Mouse (Mus musculus) liver, embryonic 13.5 days (tissue): ENCODE results near the gene Pilrb2. TPM values are rescaled to one million over a fixed set of nuclear protein-coding genes. Genes with fewer than 3 reads are reported as not detected.
"Not testable (repeated sequence)": the region's sequence is repeated elsewhere in the genome, so short reads cannot be mapped to it uniquely, and the experiment has no call there.

Experiments
- ATAC-seq: fragments of 200-750 bp; cut with Nextera tagmentation; 2 replicates; pipeline ENCODE4 v1.8.0; 2017; ENCODE audit warnings: low read depth, mild to moderate bottlenecking, moderate number of reproducible peaks, moderate library complexity
- DNase-seq: peaks from one replicate; pipeline ENCODE4 v3.0.0; 2022
- H3K27ac ChIP-seq: fragments of 300-500 bp; sonication (generic); 2 replicates; pipeline ENCODE4 v1.5.1; 2015; ENCODE audit warnings: moderate library complexity, mild to moderate bottlenecking, inconsistent platforms
- H3K27me3 ChIP-seq: fragments of 300-500 bp; sonication (generic); 2 replicates; pipeline ENCODE4 v1.6.1; 2015; ENCODE audit warnings: mild to moderate bottlenecking, inconsistent platforms
- H3K36me3 ChIP-seq: fragments of 300-500 bp; sonication (generic); 2 replicates; pipeline ENCODE4 v1.6.1; 2015; ENCODE audit warnings: mild to moderate bottlenecking, inconsistent platforms
- H3K4me1 ChIP-seq: fragments of 300-500 bp; sonication (generic); replicated peaks from 2 replicates; pipeline ENCODE4 v1.6.1; 2015; ENCODE audit warnings: inconsistent platforms
- H3K4me2 ChIP-seq: fragments of 300-500 bp; sonication (generic); 2 replicates; pipeline ENCODE4 v1.6.1; 2015; ENCODE audit warnings: inconsistent platforms, mild to moderate bottlenecking, moderate library complexity
- H3K4me3 ChIP-seq: fragments of 300-500 bp; sonication (generic); replicated peaks from 2 replicates; pipeline ENCODE4 v1.5.1; 2015; ENCODE audit warnings: mild to moderate bottlenecking, inconsistent platforms
- H3K9ac ChIP-seq: fragments of 300-500 bp; sonication (generic); 2 replicates; pipeline ENCODE4 v1.6.1; 2015; ENCODE audit warnings: mild to moderate bottlenecking, inconsistent platforms
- H3K9me3 ChIP-seq: fragments of 300-500 bp; sonication (generic); replicated peaks from 2 replicates; pipeline ENCODE4 v1.6.1; 2016; ENCODE audit warnings: inconsistent platforms
- WGBS: fragments of 180-500 bp; shearing (Covaris S2); methylation state at CpG from one replicate; pipeline ENCODE4 v1.1.7; 2015; ENCODE audit not compliant: insufficient replicate concordance; 5-methylcytosine and 5-hydroxymethylcytosine counted together
- polyA plus RNA-seq: library from polyadenylated mRNA; unstranded; fragments of >200 nt; fragmentation: Nextera tagmentation; extraction: Ambion mirVana; gene quantifications from 2 replicates; pipeline ENCODE4 v1.2.1, GENCODE M21; 2015

Gene Pilrb2
- polyA plus RNA-seq, 1 experiment from 2014 or later: 1.6 TPM

DNA sequence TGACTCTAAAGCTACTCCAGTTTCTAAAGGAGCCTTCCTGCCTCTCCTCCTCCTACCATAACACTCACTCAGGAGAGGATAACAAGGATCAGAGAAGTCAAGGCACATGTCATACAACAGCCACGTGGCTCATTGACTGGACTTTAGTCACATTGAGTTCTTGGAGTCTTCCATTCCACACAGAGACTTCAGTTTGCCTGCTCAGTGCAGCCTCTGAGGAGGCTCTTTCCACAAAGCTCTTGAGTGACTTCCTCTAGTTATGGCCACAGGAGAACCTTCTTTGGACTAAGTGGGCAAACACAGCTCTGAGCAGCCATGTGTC, 727 bp upstream of the Pilrb2 start:
- H3K4me2 ChIP-seq, DNase-seq, H3K9me3 ChIP-seq, H3K27me3 ChIP-seq, H3K36me3 ChIP-seq, H3K4me3 ChIP-seq, H3K27ac ChIP-seq, H3K9ac ChIP-seq, ATAC-seq, H3K4me1 ChIP-seq: not testable (repeated sequence)
- 12% methylated on average over 1 of the region's 1 CpGs for WGBS

DNA sequence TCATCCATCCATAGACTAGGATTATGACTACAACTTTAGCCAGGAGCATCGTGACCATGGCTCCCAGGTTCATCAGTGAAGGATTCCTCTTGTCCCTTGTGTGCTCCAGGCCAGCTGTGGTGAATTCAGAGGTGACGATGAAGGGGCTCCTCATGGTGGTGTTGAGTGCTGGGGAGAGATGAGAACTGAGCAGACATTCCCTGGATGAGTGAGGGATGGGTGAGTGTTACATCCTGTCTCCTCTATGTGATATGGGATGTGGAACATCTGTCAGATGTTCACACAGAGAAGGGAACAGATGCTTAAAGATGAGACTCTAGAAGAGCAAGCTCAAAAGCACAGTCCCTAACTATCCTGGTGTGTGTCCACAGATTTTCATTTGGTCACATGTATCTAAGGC, 3.0 kb downstream of the Pilrb2 start:
- not testable (repeated sequence) for H3K27me3 ChIP-seq, H3K9me3 ChIP-seq, H3K36me3 ChIP-seq, H3K4me3 ChIP-seq, H3K4me2 ChIP-seq, ATAC-seq, DNase-seq, H3K27ac ChIP-seq, H3K4me1 ChIP-seq, H3K9ac ChIP-seq
- 65% methylated on average over 2 of the region's 2 CpGs for WGBS

DNA sequence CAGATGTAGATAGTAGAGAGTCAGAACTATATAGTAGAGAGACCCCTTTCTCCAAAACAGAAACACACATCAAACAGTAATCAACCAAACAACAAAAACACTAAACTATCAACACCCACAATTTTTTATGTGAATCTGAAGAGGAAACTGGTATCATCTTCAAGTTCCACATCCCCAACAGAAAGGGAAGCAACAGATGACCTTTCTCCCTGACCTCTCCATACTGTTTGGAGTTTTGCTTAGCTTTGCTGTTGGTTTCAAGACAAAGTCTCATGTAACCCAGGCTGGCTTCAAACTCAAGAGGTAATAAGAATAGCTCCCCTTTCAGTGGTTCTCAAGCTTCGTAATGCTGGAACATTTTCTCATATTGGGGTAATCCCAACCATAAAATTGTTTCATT, 7.6 kb downstream of the Pilrb2 start:
- H3K4me2 ChIP-seq, H3K9me3 ChIP-seq, H3K4me3 ChIP-seq, H3K27ac ChIP-seq, H3K36me3 ChIP-seq, DNase-seq, H3K4me1 ChIP-seq, ATAC-seq, H3K9ac ChIP-seq, H3K27me3 ChIP-seq: not testable (repeated sequence)
- 62% methylated on average over 1 of the region's 1 CpGs for WGBS

DNA sequence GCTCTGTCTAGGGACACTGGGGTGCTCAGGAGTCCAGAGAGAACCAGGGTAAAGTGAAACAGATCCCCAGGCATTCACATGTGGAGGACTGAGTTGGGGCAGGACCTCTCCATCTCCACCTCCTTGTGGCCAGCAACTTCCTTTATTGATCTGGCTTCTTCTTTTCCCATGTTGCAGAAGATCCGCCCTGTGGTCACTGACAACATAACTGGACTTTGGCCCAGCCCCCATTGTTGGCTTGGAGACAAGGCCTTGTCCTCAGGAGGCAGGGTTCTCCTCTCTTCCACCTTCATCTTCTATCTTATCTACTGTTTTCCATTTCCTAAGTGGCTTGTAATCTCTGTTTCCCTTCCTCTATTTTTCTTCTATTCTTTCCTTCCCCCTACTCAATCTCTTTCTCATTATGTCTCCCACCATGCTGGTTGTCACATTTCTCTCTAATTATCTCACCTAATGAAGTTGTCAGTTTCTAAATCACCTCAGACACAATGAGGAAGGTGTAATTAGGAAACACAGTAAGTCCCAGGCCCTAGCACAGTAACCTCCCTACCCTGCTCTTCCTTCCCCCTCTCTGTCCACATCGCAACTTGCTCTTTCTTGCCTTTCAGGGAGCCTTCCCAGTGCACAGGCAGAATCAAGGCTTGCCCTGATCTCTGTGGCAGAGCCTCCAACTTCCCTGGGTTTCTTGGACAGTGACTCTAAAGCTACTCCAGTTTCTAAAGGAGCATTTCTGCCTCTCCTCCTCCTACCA, 13.5 kb downstream of the Pilrb2 start, which contains the start of gene Pilrb1:
TSS of gene Pilrb1 (minus strand) at position 147 of the 751 bp plus-strand sequence.
- H3K4me3 ChIP-seq, H3K9me3 ChIP-seq, H3K27ac ChIP-seq, H3K27me3 ChIP-seq, H3K9ac ChIP-seq, ATAC-seq, H3K4me1 ChIP-seq, H3K36me3 ChIP-seq, H3K4me2 ChIP-seq, DNase-seq: not testable (repeated sequence)
- WGBS: 15% methylated on average over 2 of the region's 2 CpGs

DNA sequence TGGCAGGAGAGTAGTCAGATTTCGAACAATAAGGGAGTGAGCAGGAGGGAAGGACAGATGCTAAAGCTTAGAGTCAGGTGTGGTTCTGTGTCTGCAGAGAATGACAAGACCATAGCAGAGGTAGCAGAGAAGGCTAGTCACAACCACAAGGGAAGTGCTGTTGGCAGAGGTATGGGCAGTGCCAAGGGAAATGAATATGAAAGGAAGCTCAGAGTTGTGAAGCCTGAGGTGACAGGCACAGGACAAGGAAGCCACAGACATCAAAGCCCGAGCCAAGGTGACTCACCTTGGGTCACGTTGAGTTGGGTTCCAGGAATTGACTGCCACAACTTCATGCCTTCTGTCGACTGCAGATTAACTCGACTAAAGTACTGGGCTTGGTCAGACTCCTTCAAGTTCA, 14.7 kb downstream of the Pilrb2 start:
- H3K27ac ChIP-seq, H3K4me2 ChIP-seq, H3K4me1 ChIP-seq, DNase-seq, H3K9me3 ChIP-seq, H3K4me3 ChIP-seq, H3K27me3 ChIP-seq, H3K9ac ChIP-seq, H3K36me3 ChIP-seq, ATAC-seq: not testable (repeated sequence)
- WGBS: 27% methylated on average over 5 of the region's 5 CpGs

DNA sequence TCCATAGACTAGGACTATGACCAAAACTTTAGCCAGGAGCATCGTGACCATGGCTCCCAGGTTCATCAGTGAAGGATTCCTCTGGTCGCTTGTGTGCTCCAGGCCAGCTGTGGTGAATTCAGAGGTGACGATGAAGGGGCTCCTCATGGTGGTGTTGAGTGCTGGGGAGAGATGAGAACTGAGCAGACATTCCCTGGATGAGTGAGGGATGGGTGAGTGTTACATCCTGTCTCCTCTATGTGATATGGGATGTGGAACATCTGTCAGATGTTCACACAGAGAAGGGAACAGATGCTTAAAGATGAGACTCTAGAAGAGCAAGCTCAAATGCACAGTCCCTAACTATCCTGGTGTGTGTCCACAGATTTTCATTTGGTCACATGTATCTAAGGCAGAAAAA, 16.7 kb downstream of the Pilrb2 start:
- H3K4me1 ChIP-seq, H3K4me2 ChIP-seq, H3K27me3 ChIP-seq, H3K9ac ChIP-seq, H3K4me3 ChIP-seq, H3K36me3 ChIP-seq, H3K27ac ChIP-seq, H3K9me3 ChIP-seq, DNase-seq, ATAC-seq: not testable (repeated sequence)
- WGBS: 61% methylated on average over 3 of the region's 3 CpGs

DNA sequence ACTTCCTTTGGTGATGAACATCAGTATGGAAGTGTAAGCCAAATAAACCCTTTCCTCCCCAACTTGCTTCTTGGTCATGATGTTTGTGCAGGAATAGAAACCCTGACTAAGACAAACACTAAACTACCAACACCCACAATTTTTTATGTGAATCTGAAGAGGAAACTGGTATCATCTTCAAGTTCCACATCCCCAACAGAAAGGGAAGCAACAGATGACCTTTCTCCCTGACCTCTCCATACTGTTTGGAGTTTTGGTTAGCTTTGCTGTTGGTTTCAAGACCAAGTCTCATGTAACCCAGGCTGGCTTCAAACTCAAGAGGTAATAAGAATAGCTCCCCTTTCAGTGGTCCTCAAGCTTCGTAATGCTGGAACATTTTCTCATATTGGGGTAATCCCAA, 21.3 kb downstream of the Pilrb2 start:
- H3K27ac ChIP-seq, H3K4me2 ChIP-seq, H3K9me3 ChIP-seq, H3K36me3 ChIP-seq, H3K4me3 ChIP-seq, H3K27me3 ChIP-seq, H3K4me1 ChIP-seq, H3K9ac ChIP-seq, DNase-seq, ATAC-seq: not testable (repeated sequence)
- WGBS: 78% methylated on average over 1 of the region's 1 CpGs

DNA sequence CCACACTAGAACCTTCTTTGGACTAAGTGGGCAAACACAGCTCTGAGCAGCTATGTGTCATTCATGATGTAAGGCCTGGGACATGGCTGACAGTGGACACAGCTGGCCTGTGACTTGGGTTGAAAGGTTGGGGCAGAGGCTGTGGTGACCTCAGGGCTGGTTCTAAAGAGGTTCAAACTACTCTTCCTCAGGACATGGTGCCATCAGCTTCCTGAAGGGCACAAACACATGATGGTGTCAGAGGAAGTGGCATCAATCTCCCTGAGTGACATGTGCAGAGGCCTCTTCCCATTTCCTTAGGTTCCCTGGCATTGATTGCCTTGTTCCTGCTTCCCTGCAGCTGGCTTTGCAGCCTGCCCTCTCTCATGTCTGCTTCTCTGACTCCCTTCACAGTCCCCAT, 34.5 kb downstream of the Pilrb2 start:
- H3K9ac ChIP-seq, H3K4me2 ChIP-seq, H3K27ac ChIP-seq, H3K9me3 ChIP-seq, ATAC-seq, H3K36me3 ChIP-seq, H3K27me3 ChIP-seq, H3K4me1 ChIP-seq, DNase-seq, H3K4me3 ChIP-seq: not testable (repeated sequence)

DNA sequence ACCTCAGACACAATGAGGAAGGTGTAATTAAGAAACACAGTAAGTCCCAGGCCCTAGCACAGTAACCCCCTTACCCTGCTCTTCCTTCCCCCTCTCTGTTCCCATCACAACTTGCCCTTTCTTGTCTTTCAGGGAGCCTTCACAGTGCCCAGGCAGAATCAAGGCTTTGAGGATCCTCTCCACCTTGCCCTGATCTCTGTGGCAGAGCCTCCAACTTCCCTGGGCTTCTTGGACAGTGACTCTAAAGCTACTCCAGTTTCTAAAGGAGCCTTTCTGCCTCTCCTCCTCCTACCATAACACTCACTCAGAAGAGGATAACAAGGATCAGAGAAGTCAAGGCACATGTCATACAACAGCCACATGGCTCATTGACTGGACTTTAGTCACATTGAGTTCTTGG, 35.0 kb downstream of the Pilrb2 start:
- no peak overlapping the region for H3K27ac ChIP-seq
- DNase-seq: no peak

DNA sequence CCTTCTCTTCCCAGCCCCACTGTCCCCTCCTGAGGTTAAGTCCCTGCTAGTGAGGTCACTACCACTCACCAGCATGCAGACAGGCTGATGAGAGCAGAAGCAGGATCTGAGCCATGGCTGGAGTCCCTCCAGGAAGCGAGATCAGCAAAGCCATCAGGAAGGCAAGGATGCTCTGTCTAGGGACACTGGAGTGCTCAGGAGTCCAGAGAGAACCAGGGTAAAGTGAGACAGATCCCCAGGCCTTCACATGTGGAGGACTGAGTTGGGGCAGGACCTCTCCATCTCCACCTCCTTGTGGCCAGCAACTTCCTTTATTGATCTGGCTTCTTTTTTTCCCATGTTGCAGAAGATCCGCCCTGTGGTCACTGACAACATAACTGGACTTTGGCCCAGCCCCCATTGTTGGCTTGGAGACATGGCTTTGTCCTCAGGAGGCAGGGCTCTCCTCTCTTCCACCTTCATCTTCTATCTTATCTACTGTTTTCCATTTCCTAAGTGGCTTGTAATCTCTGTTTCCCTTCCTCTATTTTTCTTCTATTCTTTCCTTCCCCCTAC, 35.6 kb downstream of the Pilrb2 start, which contains the start of gene Pilra:
TSS of gene Pilra (minus strand) at position 316 of the 555 bp plus-strand sequence.
- DNase-seq, H3K9ac ChIP-seq, H3K4me1 ChIP-seq, H3K4me3 ChIP-seq, H3K27me3 ChIP-seq, ATAC-seq, H3K4me2 ChIP-seq, H3K9me3 ChIP-seq, H3K36me3 ChIP-seq, H3K27ac ChIP-seq: not testable (repeated sequence)
- WGBS: 18% methylated on average over 2 of the region's 2 CpGs

More for the DNA sequence above, 35.0 kb downstream of the Pilrb2 start:
- no peaks in the 10 kb centered on the region for H3K4me1 ChIP-seq
- no peak overlapping the region for H3K4me3 ChIP-seq
- ATAC-seq: no peak
- no peaks in the 10 kb centered on the region for H3K27me3 ChIP-seq
- no peaks in the 10 kb centered on the region for H3K36me3 ChIP-seq
- H3K4me2 ChIP-seq: no peak overlapping the region
- H3K9me3 ChIP-seq: no peaks in the 10 kb centered on the region
- no peak overlapping the region for H3K9ac ChIP-seq

DNA sequence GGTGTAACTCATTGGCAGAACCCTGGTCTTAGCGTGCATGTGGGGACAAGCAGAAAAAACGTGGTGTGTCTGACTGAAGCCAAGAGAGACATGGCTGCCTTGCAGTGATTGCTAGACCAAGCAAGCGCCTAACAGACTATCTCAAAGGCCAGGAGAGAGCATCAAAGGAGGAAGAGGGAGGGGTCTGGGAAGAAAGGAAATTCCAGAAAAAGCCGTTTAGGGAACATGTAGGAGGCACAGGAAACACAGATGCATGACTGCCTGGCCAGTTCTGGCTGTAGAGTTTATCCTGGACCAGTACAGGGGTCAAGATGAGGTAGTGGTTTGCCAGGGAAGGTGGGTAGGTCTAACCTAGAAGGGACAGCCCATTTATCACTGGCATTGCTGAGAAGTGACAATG, 38.1 kb downstream of the Pilrb2 start:
- no peaks in the 10 kb centered on the region for H3K9me3 ChIP-seq
- H3K4me2 ChIP-seq: no peak overlapping the region
- ATAC-seq (no peak), DNase-seq (no peak)
- H3K9ac ChIP-seq: no peak overlapping the region
- 43% methylated on average over 4 of the region's 4 CpGs for WGBS
- H3K27me3 ChIP-seq: no peaks in the 10 kb centered on the region
- H3K27ac ChIP-seq: no peak overlapping the region
- H3K4me3 ChIP-seq: no peak overlapping the region
- no peaks in the 10 kb centered on the region for H3K36me3 ChIP-seq
- H3K4me1 ChIP-seq: no peaks in the 10 kb centered on the region

DNA sequence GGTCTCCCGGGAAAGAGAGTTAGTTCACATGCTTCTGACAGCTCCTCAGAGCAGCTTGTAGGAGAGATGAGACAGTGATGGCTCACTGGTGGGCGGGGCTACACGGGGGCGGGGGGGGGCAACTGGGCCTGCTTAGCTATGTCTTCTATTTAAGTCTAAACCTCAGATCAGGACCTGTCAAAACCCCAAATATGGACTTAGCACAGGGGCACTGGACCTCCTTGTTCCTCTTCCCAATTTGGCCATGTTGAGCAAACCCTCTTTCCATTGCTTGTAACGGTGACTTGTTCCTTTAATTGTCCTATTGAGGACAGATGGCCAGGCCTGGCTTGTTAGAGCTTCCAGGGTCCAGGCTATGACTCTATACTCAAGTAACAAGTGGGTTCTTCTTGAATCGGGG, 40.1 kb downstream of the Pilrb2 start:
- Histone ChIP-seq H3K36me3 (no peaks in the 10 kb centered on the region), H3K4me1 (no peaks in the 10 kb centered on the region), H3K27me3 (no peaks in the 10 kb centered on the region), H3K9me3 (no peaks in the 10 kb centered on the region), H3K9ac (no peak overlapping the region), H3K4me3 (no peak overlapping the region), H3K27ac (no peak overlapping the region), H3K4me2 (no peak overlapping the region)
- ATAC-seq (no peak), DNase-seq (no peak)
- WGBS: 28% methylated on average over 6 of the region's 6 CpGs
